Mouse (Mus musculus) gastrocnemius, adult 2 months (tissue): ENCODE measurements around the gene Rpusd3. TPM values are rescaled to one million over a fixed set of nuclear protein-coding genes. Genes with fewer than 3 reads are reported as not detected.
A peak's percentile ranks its signal among the peaks of the same experiment; 100 is the strongest.

ENCODE experiments used
- DNase-seq: peaks from one replicate; pipeline ENCODE4 v3.0.0; 2022
- H3K27ac ChIP-seq: fragments of 200-600 bp; 2 replicates; pipeline ENCODE4 v1.8.1; 2022; ENCODE audit warnings: mild to moderate bottlenecking
- H3K4me3 ChIP-seq: fragments of 200-600 bp; 2 replicates; pipeline ENCODE4 v1.8.1; 2022; ENCODE audit warnings: mild to moderate bottlenecking, moderate library complexity
- CTCF ChIP-seq: fragments of 200-600 bp; IDR thresholded peaks from 2 replicates; pipeline ENCODE4 v1.8.1; 2022; ENCODE audit warnings: antibody characterized with exemption, mild to moderate bottlenecking, moderate library complexity
- intact Hi-C: fragments of 180-260 bp; cut with DNase I; formaldehyde crosslinking; loops from one replicate; pipeline ENCODE4 v1.15.1; 2025
- total RNA-seq, 2 experiments: library from RNA; stranded (reverse); gene quantifications; 2 replicates each; pipeline ENCODE4 v1.2.3; 2021

Rpusd3 gene
- total RNA-seq, 2 experiments from 2014 or later = 7.7 to 8.3 TPM

DNA sequence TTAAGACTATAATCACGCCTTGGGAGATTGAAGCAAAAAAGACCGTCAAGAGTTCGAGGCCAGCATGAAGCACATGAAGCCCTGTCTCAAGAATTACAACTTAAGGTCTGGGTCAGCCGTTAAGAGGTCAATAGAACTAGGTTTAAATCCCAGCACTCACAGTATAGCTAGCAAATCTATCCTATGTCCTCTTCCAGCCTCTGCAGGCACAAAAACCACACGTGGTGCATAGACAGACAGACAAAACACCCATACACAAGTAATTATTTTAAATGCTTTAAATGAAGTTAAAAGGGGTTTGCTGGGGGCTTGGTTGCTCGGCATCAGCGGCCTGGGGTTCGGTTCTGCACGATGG is 22.9 kb upstream of the Rpusd3 start:
- H3K27ac ChIP-seq = peak overlapping the region; percentile 91
- no peak for DNase-seq
- TF ChIP-seq CTCF = no peak
- peak overlapping the region; percentile 88 for H3K4me3 ChIP-seq
- intact Hi-C loops = loop anchor here (2.0 to 5.0 kb wide), 3 partner anchors 21 to 240 kb away; partner anchors contain the start of gene Creld1

DNA sequence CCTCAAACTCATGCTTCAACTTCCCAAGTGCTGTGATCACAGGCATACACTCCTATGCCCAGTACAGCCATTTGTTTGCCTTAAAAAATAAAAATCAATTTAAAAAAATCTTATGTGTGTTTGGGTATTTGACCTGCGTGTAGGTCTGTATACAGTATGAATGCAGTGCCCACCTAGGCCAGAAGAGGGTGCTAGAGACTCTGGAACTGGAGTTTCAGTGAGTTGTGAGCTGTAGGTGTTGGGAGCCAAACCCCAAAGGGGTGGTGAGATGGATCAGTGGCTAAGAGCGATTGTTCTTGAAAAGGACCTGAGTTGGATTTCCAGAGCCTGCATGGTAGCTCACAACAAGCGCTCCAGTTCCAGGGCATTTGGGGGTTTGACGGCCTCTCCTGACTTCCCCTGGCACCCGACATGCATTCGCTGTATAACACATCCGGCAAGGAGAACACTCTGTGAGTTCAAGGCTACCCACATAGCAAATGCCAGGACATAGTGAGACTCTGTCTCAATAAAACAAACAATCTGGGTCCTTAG is 22.1 kb upstream of the Rpusd3 start:
- DNase-seq = peak; percentile 79
- intact Hi-C loops = loop anchor here (1.0 to 5.0 kb wide), 3 partner anchors 28 to 241 kb away; partner anchors contain the start of gene Creld1
- H3K27ac ChIP-seq = no peak overlapping the region
- no peak overlapping the region for H3K4me3 ChIP-seq
- TF ChIP-seq CTCF = peak; percentile 84

DNA sequence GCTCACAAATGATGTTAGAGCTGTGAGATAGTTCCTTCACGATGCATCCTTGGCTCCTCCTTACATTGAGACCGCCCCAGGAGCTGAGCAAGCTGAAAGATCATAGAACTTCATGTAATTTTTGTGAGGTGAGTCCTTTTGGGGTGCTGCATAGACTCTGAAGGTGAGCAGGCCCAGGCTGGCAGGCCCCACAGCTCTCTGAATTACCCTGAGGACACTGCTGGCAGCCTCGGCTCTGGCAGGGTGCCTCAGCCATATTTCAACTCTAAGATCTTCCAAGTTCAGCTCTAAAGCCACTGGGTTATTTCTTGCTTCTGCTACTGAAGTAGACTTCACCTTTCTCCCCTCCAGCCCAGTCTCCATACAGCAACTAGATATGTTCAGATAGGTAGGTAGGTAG is 21.5 kb upstream of the Rpusd3 start:
- TF ChIP-seq CTCF = no peak
- DNase-seq = no peak
- intact Hi-C loops = loop anchor here (1.0 to 5.0 kb wide), 3 partner anchors 29 to 242 kb away; partner anchors contain the start of gene Creld1
- H3K4me3 ChIP-seq = no peak overlapping the region
- no peak overlapping the region for H3K27ac ChIP-seq

DNA sequence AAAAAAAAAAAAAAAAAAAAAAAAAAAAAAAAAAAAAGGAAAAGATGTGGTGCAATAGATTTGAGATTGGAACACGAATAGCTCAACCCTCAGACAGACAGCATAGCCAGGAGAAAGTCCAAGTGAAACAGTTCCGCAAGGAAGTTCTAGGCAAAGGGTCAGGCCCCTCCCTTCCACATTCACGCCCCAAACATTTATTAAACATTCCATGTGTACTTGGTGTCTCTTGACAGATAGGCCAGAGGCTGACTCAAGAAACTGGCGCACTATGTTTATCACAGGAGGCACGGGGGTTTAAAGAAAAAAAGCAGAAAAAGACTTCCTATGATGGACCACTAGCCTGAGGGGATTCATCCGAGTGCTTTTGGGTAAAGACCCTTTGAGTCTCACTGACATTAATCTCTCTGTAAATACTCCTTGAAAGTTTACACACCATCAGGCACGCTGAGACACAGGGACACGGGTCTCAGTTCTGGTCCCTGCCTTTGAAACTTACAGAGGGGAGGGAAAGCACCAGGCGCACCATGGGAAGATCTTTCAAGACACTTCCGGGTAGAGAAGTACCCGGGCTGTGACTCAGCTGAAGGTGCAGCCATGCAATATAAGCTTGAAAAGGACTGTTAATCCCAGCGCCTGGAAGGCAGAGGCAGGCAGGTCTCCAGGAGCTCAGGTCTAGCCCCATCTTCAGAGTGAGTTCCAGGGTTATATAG is 19.7 kb upstream of the Rpusd3 start:
- H3K4me3 ChIP-seq = no peak overlapping the region
- H3K27ac ChIP-seq = no peak overlapping the region
- intact Hi-C loops = no loop called here
- no peak for DNase-seq
- TF ChIP-seq CTCF = no peak

DNA sequence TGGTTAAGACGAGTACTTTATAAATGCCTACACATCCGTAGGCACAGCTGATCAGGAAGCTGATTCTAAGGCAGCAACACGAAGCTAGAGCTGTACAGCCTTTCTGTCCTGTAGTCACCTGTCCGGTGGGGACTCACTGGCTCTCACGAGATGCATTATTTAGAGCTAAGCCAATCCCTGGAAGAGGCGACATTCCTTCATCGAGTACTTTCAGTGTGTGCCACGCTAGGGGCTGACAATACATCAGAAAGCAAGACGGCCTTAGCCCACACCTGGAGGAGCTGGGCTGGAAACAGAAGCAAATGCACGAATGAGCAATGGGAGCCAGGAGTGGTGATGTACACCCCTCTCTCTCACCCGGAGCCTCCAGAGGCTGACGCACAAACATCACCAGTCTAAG is 18.0 kb upstream of the Rpusd3 start:
- TF ChIP-seq CTCF = no peak

DNA sequence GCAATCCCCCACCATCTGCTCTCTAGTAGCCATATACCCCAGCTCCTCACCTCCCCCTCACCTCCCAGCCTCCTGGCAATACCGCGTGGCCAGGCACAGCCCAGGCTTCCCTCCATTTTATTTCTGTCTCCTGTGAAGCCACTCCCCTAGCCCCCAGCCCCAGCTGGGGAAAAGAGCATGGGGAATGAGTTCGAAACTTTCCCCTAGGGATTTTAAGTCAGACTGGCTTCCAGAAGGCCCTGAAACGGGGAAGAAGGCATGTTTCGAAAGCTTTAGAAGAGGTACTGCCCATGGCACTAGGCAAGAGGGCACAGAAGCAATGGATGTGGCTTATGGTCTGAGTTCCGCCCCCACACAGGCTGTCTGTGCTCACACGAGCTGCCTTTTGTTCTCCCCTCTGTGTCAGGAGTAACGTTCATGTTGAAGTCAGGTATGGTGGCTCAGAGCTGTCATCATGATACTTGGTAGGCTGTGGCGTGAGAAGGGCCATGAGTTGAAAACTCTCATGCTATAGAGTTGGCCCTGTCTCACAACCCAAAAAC is 16.6 kb upstream of the Rpusd3 start, which contains the start of gene Cidec:
Cidec (minus strand) TSS at position 97 of the 542 bp plus-strand sequence.
- no peak for DNase-seq
- Histone ChIP-seq H3K4me3 (no peak within 1 kb of the TSS), H3K27ac (no peak within 1 kb of the TSS)
- intact Hi-C loops = no loop called here
- no peak for TF ChIP-seq CTCF

More for the DNA sequence above, 18.0 kb upstream of the Rpusd3 start:
- DNase-seq = no peak
- intact Hi-C loops = no loop called here
- Histone ChIP-seq H3K4me3 (no peak overlapping the region), H3K27ac (no peak overlapping the region)

DNA sequence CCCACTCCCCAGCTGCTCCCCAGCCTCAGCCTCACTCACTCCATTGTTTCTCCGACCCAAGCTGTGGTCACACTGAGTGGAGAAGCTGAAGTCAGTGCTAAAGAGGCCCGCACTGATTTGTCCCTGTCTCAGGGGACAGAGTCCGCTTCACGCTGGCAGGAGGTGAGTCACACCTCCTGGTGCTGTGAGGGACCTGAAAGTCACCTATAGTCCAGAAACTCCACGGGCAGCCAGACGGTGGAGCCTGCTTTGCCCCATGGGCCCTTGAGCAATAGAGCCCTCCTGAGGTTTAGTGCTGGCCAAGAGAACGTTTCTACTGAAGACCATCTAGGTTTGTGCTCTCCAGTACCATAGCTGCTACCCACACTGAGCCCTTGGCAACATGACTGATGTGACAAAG is 15.6 kb upstream of the Rpusd3 start:
- Histone ChIP-seq H3K27ac (no peak overlapping the region), H3K4me3 (no peak overlapping the region)
- TF ChIP-seq CTCF = no peak
- intact Hi-C loops = no loop called here
- no peak for DNase-seq

DNA sequence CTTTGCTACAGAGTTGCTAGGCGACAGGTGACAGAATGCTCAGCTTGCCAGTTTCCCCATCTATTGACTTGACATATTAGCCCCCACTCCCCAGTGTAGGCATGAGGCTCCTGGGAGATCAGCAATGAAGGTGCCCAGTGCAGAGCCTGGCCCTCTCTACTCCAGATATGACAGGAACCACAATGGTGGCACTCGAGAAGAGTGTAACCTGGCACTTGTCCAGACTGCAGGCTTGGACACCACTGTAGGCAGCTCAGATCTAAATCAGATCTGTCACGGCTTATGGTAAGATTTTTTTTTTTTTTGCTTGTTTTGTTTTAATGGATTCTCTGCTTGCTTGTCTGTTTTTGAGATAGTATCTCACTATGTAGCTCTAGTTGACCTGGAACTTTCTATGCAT is 14.5 kb upstream of the Rpusd3 start:
- no peak for TF ChIP-seq CTCF
- Histone ChIP-seq H3K4me3 (no peak overlapping the region), H3K27ac (no peak overlapping the region)
- intact Hi-C loops = no loop called here
- no peak for DNase-seq

DNA sequence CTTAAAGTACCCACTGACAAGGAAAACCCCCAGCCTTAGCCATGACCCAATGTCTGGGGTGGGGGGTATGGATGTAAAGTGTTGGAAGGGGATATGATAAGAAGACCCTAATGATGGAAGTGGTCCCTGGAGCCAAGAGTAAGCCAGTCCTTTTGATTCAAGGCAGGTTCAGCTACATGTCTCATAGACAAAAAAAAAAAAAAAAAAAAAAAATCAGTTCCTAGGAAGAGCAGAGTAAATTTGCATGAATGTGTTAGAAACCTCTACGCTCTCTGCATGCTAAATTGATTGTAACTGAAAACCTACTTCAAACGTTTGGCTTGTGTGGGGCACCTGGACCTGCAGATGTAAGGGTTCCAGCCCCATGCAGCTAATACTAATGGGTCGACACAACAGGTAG is 12.7 kb upstream of the Rpusd3 start:
- no peak overlapping the region for H3K27ac ChIP-seq
- DNase-seq = no peak
- no peak for TF ChIP-seq CTCF
- no peak overlapping the region for H3K4me3 ChIP-seq
- intact Hi-C loops = no loop called here

DNA sequence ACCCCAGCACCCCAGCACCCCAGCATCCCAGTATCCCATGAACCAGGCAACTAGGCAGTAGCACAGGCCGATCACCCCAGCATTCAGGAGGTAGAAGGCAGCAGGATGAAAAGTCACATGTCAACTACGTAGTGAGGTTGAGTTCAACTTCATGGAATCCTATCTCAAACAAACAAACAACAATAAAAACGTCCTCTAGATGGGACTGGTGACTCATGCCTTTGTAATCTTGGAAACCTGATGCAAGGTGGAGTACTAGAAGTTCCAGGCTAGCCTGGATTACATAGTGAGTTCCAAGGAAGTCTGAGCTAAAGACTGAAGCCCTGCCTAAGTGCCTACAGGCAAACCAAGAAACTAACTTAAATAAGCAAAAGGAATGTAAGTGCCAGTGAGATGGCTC is 11.7 kb upstream of the Rpusd3 start:
- TF ChIP-seq CTCF = no peak
- no peak overlapping the region for H3K4me3 ChIP-seq
- no peak for DNase-seq

DNA sequence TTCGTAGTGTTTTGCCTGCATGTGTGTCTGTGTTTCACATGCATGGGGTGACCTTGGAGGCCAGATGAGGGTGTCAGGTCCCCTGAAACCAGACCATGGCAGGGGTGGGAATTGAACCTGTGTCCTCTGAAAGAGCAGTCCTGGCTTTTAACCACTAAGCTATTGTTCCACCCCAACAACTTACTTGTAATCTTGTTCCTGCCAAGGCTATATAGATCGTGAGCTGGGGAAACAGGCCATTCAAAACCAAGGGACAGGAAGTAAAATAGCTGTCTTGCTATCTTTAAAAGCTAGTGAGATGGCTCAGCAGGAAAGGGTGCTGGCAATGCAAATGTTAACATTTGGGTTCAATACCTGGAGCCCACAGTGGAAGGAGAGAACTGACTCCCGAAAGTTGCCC is 10.8 kb upstream of the Rpusd3 start:
- Histone ChIP-seq H3K27ac (no peak overlapping the region), H3K4me3 (no peak overlapping the region)
- DNase-seq = no peak
- no peak for TF ChIP-seq CTCF
- intact Hi-C loops = no loop called here

More for the DNA sequence above, 11.7 kb upstream of the Rpusd3 start:
- H3K27ac ChIP-seq = no peak overlapping the region
- intact Hi-C loops = no loop called here

DNA sequence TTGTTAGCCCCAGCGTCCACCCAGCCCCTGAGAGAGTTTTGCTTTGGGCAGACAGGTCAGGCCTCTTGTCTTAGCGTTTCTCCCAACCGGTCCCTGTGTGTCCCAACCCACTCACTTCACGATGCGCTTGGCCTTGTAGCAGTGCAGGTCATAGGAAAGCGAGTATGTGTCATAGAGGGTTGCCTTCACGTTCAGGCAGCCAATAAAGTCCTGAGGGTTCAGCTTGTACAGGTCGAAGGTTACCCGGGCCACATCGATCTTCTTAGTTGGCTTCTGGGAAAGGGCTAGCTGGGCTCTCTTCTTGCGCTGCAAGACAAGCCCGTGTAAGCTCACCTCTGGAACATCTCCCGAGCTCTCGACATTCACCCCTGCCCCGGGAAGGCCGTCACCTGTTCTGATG is 8.9 kb upstream of the Rpusd3 start:
- intact Hi-C loops = no loop called here
- TF ChIP-seq CTCF = no peak
- no peak for DNase-seq
- no peak overlapping the region for H3K27ac ChIP-seq
- H3K4me3 ChIP-seq = no peak overlapping the region

DNA sequence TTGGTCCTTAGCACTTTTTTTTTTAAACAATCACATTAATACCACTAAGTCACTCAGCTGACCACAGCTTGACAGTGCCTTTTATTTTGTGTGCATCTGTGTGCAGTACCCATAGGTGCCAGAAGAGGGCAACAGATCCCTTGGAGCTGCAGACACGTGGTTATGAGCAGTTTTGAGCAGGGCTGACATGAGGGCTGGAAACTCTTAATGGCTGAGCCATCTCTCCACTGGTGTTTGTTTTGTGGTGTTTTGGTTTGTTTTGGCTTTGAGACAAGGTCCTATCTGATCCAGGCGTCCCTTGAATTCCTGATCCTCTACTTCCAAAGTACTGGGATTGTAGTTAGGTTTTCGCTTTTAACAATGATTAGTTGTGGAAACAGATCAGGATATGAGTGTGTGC is 8.3 kb upstream of the Rpusd3 start:
- no peak for DNase-seq
- TF ChIP-seq CTCF = peak; percentile 58
- intact Hi-C loops = no loop called here
- H3K27ac ChIP-seq = no peak overlapping the region
- H3K4me3 ChIP-seq = no peak overlapping the region
